Mouse (Mus musculus) right cerebral cortex, postnatal 25 days (tissue): Measurements from ENCODE around the gene Ptgdr2.
A peak's percentile ranks its signal among the peaks of the same experiment; 100 is the strongest.

Experiments used
- DNase-seq: peaks from one replicate; pipeline ENCODE4 v3.0.0; 2022

The Ptgdr2 gene

GRCm38 (mm10) chr19:10935029-10935428, 1.9 kb upstream of the Ptgdr2 start:
- DNase-seq = no peak

DNA sequence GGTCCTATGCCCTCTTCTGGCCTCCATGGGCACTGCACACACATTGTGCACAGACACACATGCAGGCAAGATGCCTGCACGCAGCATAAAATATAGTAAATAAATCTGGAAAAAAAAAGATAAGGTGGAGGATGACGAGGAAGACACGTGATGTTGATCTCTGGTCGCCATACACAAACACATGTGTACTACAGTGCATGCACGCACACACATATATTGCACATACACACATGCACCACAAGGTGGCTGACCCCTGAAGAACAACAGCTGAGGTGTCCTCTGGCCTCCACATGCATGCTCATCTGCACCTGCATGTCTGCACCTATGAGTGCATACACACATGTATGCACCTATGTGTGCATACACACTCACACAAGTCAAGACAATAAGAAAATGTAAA, 883 bp upstream of the Ptgdr2 start:
- no peak for DNase-seq

DNA sequence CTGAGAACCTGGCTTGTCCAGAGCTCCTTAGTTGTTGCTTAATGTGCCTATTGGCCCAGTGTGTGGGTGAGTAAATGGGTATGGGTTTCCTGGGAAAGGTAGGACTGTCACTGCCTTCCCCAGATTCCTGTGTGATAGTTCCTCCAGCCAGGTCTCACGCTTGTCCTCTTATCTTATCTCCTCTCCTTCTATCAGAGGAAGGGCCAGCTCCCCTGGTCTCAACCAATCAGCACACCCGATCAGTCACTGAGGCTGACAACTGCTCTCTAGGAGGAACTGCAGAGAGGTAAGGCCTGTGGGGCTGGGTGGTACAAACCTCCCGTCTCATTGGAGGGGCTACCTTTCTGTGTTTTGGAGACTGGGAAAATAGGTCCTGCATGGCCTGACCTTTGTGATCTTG, 1.8 kb downstream of the Ptgdr2 start:
- DNase-seq = no peak

- peak; percentile 72 for DNase-seq
Measured at GRCm38 (mm10) chr19:10940097-10940800, 3.3 kb downstream of the Ptgdr2 start.

- DNase-seq = no peak
Measured at GRCm38 (mm10) chr19:10940801-10941457, 4.0 kb downstream of the Ptgdr2 start.

GRCm38 (mm10) chr19:10943955-10944354, 7.0 kb downstream of the Ptgdr2 start:
- DNase-seq = no peak

GRCm38 (mm10) chr19:10946506-10946905, 9.5 kb downstream of the Ptgdr2 start:
- DNase-seq = no peak

- no peak for DNase-seq
Measured at GRCm38 (mm10) chr19:10947219-10947618, 10.3 kb downstream of the Ptgdr2 start.

- DNase-seq = no peak
Measured at GRCm38 (mm10) chr19:10948416-10948815, 11.5 kb downstream of the Ptgdr2 start.

DNA sequence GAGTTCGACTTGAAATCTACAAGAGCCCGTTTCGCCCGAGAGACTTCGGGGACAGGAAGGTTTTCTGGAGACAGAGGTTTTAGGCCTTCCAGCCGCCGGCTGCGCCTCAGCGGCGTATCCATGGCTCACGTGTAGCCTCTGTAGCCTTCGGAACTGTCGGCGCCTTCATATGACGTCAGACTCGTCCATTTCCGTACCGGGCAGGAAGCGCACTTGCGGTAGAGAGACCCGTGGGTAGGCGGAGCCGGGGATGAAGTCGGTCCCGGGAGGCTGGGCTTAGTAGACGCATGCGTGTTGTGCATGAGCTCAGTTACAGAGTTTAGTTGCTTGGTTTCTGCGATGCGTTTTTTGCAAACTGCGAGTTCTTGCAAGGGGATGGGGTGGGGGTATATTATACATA, 12.2 kb downstream of the Ptgdr2 start, which contains the start of gene Ccdc86:
Gene Ccdc86, minus strand, starts transcription at position 155 of the 400 bp plus-strand sequence.
- peak; percentile 93 for DNase-seq

GRCm38 (mm10) chr19:10949558-10949957, 12.6 kb downstream of the Ptgdr2 start:
- no peak for DNase-seq

- DNase-seq = peak; percentile 30
Measured at GRCm38 (mm10) chr19:10952021-10952939, 15.3 kb downstream of the Ptgdr2 start.

- no peak for DNase-seq
Measured at GRCm38 (mm10) chr19:10959085-10959977, 22.4 kb downstream of the Ptgdr2 start.

DNA sequence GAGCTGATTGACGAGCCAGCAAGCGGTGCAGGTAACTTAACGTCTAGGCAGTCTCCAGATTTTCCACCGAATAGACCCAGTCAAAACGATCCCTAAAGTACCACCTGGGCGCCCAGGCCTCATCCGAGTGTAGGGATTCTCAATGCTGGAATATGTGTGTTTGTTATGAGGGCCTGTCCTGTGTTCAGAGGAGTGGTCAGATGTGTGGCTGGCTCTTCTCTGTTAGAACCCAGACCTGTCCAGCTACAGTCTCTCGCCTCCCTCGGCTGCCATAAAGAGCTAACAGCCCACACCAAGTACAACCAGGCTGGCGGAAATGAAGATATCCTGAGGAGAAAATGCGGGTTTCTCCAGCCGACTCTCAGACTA, 23.0 kb downstream of the Ptgdr2 start:
- DNase-seq = no peak

- DNase-seq = no peak
Measured at GRCm38 (mm10) chr19:10965721-10966120, 28.8 kb downstream of the Ptgdr2 start.

DNA sequence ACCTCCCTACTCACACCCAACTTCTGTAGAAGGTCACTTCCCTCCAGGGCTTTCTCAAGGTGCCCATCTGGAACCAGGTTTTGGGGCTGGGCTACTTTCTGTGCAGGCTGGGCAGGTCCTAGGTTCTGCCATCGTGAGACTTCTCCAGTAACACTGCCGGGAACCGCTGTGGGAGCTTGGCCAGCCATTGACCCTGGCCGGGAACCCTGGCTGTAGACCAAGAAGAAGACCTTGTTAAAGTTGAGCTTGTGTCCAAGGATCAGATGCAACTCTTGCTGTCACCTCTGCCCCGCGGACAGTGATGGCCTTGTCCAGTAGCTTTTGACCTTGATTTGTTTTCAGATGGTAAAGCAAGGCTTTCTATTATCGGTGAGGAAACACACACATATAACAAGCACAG, 31.6 kb downstream of the Ptgdr2 start:
- DNase-seq = no peak

GRCm38 (mm10) chr19:10970457-10970856, 33.5 kb downstream of the Ptgdr2 start:
- no peak for DNase-seq

DNA sequence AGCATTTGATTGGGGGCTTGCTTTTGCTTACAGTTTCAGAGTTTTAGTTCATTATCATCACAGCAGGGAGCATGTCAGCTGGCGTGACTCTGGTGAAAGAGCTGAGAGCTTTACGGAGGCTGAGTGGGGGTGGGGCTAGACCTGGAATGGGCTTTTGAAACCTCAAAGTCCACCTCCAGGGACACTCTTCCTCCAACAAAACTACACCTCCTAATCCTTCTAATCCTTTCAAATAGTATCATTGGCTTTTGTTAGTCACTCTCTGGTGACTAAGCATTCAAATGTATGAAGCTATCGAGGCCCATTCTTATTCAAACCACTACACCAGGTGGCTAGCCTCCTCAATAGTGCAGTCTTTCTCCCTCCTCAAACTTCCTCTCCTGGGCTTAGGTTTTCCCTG, 35.7 kb downstream of the Ptgdr2 start:
- no peak for DNase-seq

DNA sequence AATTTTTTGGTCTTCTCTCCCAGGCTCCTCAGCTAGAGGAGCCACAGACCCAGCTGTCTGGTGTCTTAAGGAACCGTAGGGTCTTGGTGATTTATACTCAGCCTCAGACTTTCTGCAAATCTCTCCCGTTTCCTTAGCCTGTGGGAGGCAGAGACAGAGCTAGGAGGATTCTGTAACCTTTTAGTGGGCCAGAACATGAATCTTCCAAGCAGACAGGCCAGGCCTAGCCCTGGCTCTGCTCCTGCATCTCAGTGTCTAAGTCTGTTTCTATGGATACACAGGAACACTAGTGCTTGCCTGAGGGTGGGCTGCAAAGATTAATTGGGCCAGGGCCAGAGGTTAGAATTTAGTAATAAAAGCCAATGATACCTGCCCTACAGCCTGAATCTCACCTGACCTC, 36.2 kb downstream of the Ptgdr2 start:
- no peak for DNase-seq

DNA sequence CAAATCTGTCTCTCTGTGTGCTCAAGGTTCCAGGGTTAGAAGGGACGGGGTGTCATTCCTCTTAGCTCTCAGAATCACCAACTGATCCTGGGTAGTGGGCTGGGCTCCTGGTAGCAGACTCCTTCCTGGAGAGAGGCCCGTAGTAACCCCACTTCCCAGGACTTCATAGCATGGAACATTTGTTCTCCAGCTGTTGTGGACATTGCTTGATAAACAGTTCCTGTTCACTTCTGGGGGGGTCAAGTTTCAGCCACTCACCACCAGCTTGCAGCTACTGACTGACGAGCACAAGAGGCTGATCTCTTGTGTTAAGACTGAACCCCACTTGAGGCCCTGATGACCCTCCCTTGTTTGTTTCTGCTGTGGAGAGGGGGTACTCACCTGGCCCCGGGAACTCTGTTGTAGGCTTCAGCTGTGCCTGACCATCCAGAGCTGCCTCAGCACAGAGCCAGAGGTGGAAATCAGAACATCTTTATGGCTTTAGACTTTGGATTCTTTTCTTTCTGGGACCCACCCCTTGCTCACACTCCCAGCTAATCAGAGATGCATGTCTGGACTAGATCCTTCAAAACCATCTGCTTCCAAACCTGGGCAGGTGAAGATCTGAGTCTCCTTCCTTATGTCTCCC, 37.4 kb downstream of the Ptgdr2 start, which contains the start of gene Ms4a10:
Gene Ms4a10, minus strand, starts transcription at position 433 of the 628 bp plus-strand sequence.
- no peak for DNase-seq

GRCm38 (mm10) chr19:10975187-10975586, 38.2 kb downstream of the Ptgdr2 start:
- no peak for DNase-seq

GRCm38 (mm10) chr19:10976318-10976717, 39.4 kb downstream of the Ptgdr2 start:
- no peak for DNase-seq
